Mouse (Mus musculus) lung, adult 2 months (tissue): ENCODE measurements around the gene 1700020L24Rik.

ENCODE experiments used
- CTCF ChIP-seq: fragments of 200-500 bp; IDR thresholded peaks from 2 replicates; pipeline ENCODE4 v1.5.1; 2011; ENCODE audit warnings: mild to moderate bottlenecking, low read length, control low read depth; ENCODE audit not compliant: insufficient read depth
- POLR2A ChIP-seq: fragments of 200-500 bp; IDR thresholded peaks from 2 replicates; pipeline ENCODE4 v1.6.1; 2011; ENCODE audit warnings: low read depth, mild to moderate bottlenecking, control low read depth, low read length, borderline replicate concordance; ENCODE audit errors: extremely low read depth

DNA sequence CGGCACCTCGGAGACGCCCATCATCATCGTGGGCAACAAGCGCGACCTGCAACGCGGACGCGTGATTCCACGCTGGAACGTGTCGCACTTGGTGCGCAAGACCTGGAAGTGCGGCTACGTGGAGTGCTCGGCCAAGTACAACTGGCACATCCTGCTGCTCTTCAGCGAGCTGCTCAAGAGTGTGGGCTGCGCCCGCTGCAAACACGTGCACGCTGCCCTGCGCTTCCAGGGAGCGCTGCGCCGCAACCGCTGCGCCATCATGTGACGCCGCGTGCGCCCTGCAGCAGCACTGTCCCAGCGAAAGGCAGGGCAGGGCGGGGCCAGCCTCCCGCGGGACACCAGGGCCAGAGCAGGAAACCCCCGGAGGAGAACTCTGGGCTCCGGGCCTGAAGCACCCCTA is 18.9 kb upstream of the 1700020L24Rik start:
- no peak for TF ChIP-seq CTCF
- TF ChIP-seq POLR2A: no peak
